Mouse (Mus musculus): Measurements from ENCODE around the gene Cyp4f39.

GRCm38 (mm10) chr17:32426610-32427009 lies 25.9 kb upstream of the Cyp4f39 start:
- TF ChIP-seq CTCF (IDR thresholded peaks at IDR 0.05; ENCODE audit: extremely low read depth, insufficient read depth, low read length) = no peak
- TF ChIP-seq POLR2A (IDR thresholded peaks at IDR 0.05; ENCODE audit: extremely low read depth, insufficient read depth, low read length) = no peak

Measured in cortical plate, adult 2 months (tissue).